Mouse (Mus musculus) liver, embryonic 14.5 days (tissue): ENCODE results near the gene Nrxn3.

Experiments
- CTCF ChIP-seq: IDR thresholded peaks from 2 replicates; pipeline ENCODE4 v1.5.1; 2016; ENCODE audit warnings: antibody characterized with exemption, low read depth, control low read depth
- EP300 ChIP-seq: IDR thresholded peaks from 2 replicates; pipeline ENCODE4 v1.6.1; 2016; ENCODE audit warnings: antibody characterized with exemption, low read depth

DNA sequence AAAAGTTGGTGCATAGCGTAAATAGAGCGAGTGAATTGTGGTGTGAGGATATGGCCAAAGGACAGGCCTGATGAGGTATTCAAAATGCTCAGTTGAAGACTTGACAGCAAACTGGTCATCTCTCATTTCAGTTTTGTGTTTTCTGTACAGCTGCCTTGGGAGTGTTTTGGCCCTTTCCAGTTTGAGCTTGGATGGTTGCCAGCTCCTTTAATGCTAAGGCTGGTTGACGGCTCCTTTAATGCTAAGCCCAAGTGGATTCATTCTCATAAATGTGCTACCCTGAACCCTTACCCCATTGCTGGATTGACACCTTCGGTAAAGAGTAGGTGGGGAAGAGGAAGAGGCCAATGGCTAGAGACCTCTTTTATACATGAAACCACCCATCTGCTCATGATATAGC lies 131.4 kb downstream of the Nrxn3 start:
- TF ChIP-seq CTCF (no peak), EP300 (no peak)
